Mouse (Mus musculus) fat pad, adult 2 months (tissue): ENCODE measurements around the gene Wdfy1.

ENCODE experiments used
- DNase-seq: peaks from one replicate; pipeline ENCODE4 v3.0.0-alpha.2; 2011; ENCODE audit warnings: low read depth, low spot score; ENCODE audit errors: extremely low read depth

Wdfy1 gene

DNA sequence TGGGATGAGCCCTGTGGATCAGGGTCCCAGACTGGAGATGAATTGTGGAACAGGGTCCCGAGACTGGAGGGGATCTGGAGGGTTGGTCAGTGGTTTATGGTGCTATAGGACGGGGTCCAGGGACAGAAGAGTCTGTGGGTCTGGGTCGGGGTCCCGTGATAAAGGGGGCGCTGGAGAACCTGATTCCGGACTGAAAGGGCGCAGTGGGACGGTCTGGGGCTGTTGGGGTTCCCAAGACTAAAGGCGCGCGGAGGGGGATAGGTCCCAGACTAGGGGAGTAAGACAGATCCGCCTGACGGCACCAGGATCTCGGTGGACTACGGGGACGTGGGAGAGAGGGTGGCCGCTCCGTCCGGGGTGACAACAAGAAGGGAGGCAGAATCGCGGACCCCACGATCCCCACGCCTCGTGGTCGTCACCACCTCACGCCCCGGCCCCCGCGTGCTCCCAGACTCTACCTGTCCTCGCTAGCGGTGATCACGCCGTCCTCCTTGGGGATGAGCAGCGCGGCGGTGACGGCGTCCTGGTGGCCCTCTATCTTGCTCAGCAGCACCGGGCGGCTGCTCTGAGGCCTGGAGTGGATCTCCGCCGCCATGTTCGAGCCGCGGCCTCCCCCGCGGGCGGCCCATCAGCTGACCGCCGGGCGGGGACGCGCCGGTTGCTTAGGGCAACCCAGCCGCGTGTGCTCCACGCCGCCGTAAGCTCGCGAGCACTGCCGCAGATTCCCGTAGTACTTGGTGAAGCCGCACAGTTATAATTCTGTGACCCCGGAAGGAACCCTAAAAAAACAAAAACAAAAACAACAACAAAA is 14.6 kb downstream of the Wdfy1 start:
- no peak for DNase-seq

GRCm38 (mm10) chr1:79760656-79761055 is 15.3 kb downstream of the Wdfy1 start:
- DNase-seq: no peak

- DNase-seq: no peak
Measured at GRCm38 (mm10) chr1:79759436-79759972, 16.4 kb downstream of the Wdfy1 start.

GRCm38 (mm10) chr1:79759006-79759405 is 16.9 kb downstream of the Wdfy1 start:
- no peak for DNase-seq

DNA sequence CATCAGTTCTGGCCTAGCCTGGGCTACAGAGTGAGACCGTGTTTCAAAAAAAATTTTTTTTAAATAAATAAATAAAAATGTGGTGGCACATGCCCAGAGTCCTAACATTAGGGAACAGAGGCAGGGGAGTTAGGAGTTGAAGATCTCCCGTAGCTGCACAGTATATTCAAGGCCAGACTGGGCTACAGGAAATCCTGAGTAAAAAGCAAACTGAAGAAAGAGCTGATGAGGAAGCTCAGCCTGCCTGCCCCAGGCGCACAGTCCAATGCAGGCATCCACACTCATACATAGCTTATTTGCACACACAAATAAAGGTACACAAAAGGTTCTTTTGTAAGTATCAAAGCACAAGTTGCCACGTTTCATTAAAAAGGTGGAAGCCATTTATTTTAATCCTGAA is 18.3 kb downstream of the Wdfy1 start:
- DNase-seq: no peak

DNA sequence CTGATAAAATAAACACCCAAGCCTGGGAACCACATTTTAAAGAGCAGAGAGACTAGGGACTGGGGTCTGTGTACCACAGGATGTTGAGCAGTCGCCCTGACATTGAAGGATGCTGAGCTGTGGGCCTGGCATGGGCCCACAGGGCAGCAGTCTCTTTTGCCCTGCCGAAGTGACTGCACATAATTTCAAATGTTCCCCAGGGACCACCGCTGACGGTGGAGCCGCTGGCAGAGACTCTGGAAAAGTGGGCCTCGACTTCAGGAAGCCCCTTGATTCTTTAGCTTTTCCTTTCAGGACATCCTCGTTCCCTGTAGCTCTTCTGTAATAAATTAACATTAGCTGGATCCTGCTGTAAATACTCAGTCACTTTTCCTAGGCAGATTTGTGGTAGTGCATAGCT is 18.8 kb downstream of the Wdfy1 start:
- DNase-seq: no peak

- no peak for DNase-seq
Measured at GRCm38 (mm10) chr1:79756417-79756816, 19.5 kb downstream of the Wdfy1 start.

DNA sequence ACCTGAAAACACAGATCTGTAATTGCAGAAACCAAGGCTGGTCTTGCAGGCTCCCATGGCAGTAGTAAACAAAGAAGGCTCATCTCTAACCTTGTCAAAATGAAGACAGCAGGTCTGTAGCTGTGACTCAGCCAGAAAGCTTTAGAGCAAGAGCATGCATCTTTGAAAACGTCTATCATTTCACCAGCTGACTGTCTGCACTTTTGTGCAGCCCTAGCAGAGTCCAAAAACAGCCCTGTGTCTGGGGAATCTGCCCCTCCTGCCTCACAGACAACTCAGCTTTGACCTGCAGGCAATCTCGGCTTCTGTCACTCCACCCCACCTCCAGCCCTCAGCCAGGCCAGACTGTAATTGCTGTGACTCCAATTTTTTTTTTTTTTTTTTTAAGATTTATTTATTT is 20.6 kb downstream of the Wdfy1 start:
- no peak for DNase-seq

DNA sequence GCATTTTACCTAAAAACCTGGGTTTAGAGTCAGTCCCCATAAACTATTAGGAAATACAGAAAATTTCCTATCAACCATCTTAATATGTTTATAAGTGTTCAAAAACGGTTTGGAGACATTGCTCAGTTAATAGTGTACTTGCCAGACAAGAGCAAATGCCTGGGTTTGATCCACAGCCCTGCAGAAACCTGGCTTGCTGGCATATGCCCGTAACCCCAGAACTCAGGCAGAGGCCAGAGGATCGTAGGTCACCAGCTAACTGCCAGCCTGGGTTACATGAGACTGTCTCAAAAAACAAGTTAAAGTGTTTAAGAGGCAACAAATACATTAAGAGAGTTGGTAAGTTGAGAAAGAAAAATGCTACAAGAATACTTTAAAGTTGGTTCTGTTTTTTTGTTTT is 21.0 kb downstream of the Wdfy1 start:
- DNase-seq: no peak

- no peak for DNase-seq
Measured at GRCm38 (mm10) chr1:79753456-79753855, 22.5 kb downstream of the Wdfy1 start.

DNA sequence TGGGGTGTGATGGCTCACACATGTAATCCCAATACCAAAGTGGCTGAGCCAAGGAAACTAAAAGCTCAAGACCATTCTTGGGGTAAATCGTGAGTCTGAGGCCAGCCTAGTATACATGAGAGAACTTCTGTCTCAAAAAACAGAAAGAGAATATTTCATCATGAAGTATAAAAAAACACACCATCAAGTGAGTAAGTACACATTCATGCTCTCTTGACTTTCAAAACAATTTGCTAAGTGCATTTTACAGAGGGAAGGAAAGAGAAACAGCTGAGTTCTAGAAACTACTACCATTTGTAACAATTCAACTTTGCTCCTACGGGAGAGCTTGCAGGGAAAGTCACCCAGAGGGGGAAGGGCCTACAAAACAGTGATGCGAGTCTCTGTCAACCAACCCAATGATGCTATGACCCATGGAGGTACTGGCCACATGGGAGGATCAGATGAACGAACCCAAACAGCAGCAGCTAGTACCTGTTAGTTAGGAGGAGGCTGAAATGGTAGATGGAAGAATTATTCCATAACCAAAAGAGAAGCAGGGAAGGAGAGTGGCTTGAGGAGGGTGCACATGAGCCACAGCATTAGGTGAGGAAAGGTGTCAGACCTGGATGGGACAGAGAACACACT is 23.1 kb downstream of the Wdfy1 start:
- DNase-seq: no peak

DNA sequence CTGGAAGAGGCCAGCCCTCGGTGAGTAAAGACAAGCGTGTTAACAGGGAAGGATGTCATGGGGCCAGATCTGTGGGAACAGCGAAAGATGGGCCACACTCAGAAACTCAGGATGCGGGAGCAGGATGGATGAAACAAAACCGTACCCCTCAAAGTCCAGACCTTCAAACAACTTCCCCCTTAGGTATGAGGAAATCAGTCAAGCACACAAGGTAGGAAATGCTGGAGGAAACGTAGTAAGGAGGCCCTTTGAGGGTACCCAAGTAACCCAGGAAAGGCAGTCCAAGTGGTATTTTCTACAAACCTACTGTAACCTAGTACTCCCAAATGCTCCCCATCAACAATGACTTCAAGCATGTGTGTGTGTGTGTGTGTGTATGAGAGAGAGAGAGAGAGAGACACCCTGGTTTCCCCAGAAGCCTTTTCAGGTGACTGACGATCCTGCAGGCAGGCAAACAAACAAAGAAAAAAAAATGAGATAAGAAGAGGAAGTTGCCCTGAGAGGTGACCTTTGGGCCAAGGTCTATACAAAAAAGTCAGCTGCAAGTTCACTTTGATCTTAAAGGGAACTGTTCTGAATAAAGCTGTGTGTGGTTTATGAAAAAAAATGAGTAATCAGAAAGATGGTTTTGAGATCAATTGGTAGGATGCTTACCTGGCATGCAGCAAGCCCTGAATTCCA is 23.8 kb downstream of the Wdfy1 start:
- DNase-seq: no peak

DNA sequence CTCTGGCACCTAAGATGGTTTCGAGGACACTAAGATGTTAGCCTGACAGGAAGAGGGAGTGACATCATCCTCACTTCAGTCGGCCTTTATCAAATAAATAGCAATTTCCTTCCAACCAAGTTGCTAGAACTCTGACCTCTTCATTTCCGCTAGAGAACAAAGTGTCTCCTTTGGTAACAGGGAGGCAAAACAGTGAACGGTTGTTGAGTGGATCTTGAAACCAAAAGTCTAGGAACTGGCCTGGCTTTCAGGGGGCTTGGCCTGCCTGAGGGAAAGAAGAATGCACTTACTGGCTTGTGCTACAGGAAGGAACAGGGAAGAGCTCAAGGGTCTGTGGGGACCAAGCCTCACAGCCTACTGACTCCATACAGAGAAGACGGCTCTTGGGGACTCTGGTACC is 24.8 kb downstream of the Wdfy1 start:
- no peak for DNase-seq

DNA sequence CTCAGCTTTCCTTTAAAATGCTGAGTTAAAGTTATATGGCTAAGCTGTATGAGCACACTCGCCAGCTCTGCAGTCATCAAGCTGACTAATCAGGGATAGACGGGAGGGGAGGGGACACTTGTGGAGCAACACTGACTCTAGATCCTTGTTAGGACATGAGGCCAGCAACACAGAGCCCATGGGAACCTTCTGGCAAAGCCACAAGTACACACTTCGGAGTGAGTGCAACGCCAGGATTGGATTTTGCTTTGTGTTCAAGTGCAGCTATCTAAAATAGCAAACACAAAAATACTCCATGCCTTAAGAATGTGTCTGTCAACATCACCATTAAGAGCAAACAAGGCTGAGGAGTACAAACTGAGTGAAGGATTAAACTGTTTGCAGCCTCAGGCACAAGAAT is 29.9 kb downstream of the Wdfy1 start:
- DNase-seq: peak; percentile 37

DNA sequence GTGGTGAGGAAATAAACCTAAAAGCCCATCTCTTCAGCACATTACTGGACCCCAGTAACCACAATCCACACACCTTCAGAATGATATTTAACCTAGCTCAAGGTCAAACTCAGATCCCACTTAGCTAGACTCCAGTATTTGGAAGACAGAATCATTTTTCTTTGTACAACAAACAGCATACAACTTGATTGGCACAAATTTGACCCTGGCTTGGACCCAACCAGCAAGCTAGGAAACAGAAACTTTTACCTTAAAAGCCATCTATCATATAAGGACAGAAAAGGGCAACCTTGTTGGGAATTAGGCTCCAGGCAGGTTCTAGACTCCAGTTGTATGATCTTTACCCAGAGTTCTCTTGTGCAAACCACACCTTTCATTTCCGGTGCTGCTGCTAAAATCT is 32.6 kb downstream of the Wdfy1 start:
- DNase-seq: no peak

DNA sequence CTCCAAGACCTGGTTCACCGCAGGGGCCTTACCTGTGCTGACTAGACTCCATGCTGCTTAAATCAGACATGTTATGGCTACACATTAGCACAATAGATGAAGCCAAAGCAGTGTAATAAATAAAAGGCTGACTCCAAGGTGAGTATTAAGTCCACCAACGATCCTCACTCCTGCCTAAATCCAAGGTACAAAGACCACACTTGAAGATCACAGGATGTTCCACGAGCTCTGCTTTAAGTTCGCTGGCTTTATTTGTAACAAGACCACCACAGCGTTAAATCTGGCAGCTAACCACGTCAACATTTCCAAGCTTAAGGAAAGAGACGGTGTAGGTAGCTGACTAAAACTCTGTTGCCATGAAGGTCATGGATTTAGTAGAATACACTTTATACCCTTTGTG is 33.0 kb downstream of the Wdfy1 start:
- DNase-seq: no peak

DNA sequence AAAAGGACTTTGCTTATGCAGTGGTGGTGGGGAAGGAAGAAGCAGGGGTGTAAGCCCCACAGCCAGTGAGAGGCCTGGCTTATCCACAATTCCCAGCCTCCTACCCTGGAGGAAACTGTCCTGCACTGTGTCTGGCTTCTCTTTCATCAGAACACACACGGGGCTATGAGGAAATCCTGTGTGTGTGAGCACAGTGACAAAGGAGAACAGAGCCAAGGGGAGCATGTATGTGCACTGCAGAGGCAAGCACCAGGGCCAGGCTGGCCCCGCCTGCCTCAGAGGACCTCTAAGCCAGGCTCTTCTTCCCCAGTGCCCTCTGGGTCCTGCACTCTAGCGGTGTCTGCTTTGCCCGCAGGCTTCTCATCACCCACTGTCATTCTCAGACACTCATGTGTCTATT is 34.9 kb downstream of the Wdfy1 start:
- no peak for DNase-seq

- DNase-seq: no peak
Measured at GRCm38 (mm10) chr1:79739726-79740125, 36.2 kb downstream of the Wdfy1 start.

DNA sequence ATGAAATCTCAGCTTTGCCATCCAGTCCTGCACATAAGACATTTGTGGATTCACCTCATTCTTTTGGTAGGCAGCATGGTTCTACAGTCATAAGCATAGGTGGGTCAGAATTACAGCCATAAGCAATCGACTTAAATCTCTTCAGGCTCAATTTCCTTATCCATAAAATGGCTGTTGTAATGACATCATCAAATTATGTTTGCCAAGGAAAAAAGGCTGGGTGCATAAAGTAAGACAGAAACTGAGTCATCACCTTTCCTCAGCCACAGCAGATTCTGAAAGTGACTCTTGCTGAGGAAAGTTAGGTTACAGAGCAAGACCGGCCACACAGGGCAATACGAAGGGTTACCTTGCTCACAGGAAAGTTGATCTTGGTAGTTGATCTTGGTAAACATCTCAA is 39.5 kb downstream of the Wdfy1 start:
- no peak for DNase-seq

DNA sequence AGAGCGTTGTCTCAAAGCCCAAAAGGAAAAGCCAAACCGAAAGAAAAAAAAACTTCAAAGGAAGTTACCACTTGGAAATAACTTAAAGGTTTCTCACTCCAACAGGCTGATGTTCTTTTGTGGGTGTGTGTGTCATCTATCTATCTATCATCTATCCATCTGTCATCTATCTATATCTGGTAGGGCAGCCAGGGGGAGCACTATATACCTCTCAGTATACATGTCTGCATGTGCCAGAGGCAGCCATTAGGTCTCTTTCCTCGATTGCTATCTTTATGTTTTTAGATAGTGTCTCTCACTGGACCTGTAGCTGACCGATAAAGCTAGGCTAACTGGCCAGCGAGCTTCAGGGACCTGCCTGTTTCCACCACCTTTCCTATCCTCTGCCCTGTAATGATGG is 41.1 kb downstream of the Wdfy1 start:
- no peak for DNase-seq

GRCm38 (mm10) chr1:79714152-79714923 is 61.6 kb downstream of the Wdfy1 start:
- DNase-seq: no peak
